ENCODE assay signal across 8 mouse cellular contexts in genomic region chr19:4100718-4101261, GRCm38 (mm10). TPM values are rescaled to one million over a fixed set of nuclear protein-coding genes. Genes with fewer than 3 reads are reported as not detected.
DNase-seq lines count a peak whose midpoint lies in the region; ATAC-seq and TF ChIP-seq lines count a peak whose summit lies in the region.

No protein-coding gene starts in this region.

- no peak overlapping the region for H3K27ac ChIP-seq in ES-Bruce4 (ENCODE audit: insufficient read depth, low read length)
- no peak overlapping the region for H3K27ac ChIP-seq in heart, embryonic 15.5 days
- H3K27ac ChIP-seq in midbrain, embryonic 13.5 days: peak overlapping the region; percentile 63
- no peak overlapping the region for H3K27ac ChIP-seq in stomach, embryonic 15.5 days

- TF ChIP-seq POLR2A in ES-Bruce4 (IDR thresholded peaks at IDR 0.05; ENCODE audit: insufficient read depth, low read length): no peak

- TF ChIP-seq EP300 in ES-Bruce4 (IDR thresholded peaks at IDR 0.05; ENCODE audit: insufficient read depth, low read depth, low read length): no peak

- ATAC-seq in heart, embryonic 15.5 days (replicated peaks; ENCODE audit: insufficient number of reproducible peaks, insufficient read depth, low FRiP score, low read depth): no peak
- ATAC-seq in midbrain, embryonic 13.5 days: peak; percentile 9
- no peak for ATAC-seq in stomach, embryonic 15.5 days (ENCODE audit: insufficient read depth, low FRiP score, low read depth)

- H3K36me3 ChIP-seq in ES-Bruce4 (ENCODE audit: control insufficient read depth, insufficient read depth, low read length, poor library complexity, severe bottlenecking): no peaks in the 10 kb centered on the region
- peaks cover 18% of the 10 kb centered on the region; the same call in 1 of the 2 replicates for H3K36me3 ChIP-seq in heart, embryonic 15.5 days
- peaks cover 23% of the 10 kb centered on the region for H3K36me3 ChIP-seq in midbrain, embryonic 13.5 days
- no peaks in the 10 kb centered on the region; the same call in 1 of the 2 replicates for H3K36me3 ChIP-seq in stomach, embryonic 15.5 days

- TF ChIP-seq CTCF in ES-Bruce4 (IDR thresholded peaks at IDR 0.05; ENCODE audit: low read depth, low read length): no peak

- H3K27me3 ChIP-seq in ES-Bruce4 (ENCODE audit: control insufficient read depth, insufficient read depth, low read length, poor library complexity, severe bottlenecking): no peaks in the 10 kb centered on the region
- H3K27me3 ChIP-seq in heart, embryonic 15.5 days: peaks cover 20% of the 10 kb centered on the region
- H3K27me3 ChIP-seq in midbrain, embryonic 13.5 days: peaks cover 11% of the 10 kb centered on the region
- peaks cover 11% of the 10 kb centered on the region; the same call in 1 of the 2 replicates for H3K27me3 ChIP-seq in stomach, embryonic 15.5 days (replicated peaks)

- H3K4me3 ChIP-seq in ES-Bruce4 (ENCODE audit: low read depth, low read length): peak overlapping the region; percentile 62
- peak overlapping the region; percentile 66 for H3K4me3 ChIP-seq in heart, embryonic 15.5 days
- peak overlapping the region; percentile 57 for H3K4me3 ChIP-seq in midbrain, embryonic 13.5 days (replicated peaks)
- peak overlapping the region; percentile 48 for H3K4me3 ChIP-seq in stomach, embryonic 15.5 days (replicated peaks)

- peak overlapping the region; percentile 32 for H3K9ac ChIP-seq in ES-Bruce4 (ENCODE audit: low read depth, poor library complexity, severe bottlenecking)
- peak overlapping the region; percentile 67 for H3K9ac ChIP-seq in heart, embryonic 15.5 days
- peak overlapping the region; percentile 77 for H3K9ac ChIP-seq in midbrain, embryonic 13.5 days (replicated peaks)
- peak overlapping the region; percentile 32; the same call in 1 of the 2 replicates for H3K9ac ChIP-seq in stomach, embryonic 15.5 days

- peak overlapping the region; percentile 85 for H3K4me2 ChIP-seq in heart, embryonic 15.5 days
- H3K4me2 ChIP-seq in midbrain, embryonic 13.5 days (replicated peaks): peak overlapping the region; percentile 76
- H3K4me2 ChIP-seq in stomach, embryonic 15.5 days: peak overlapping the region; percentile 88

- peak; percentile 39 for DNase-seq in 3T3-L1 (ENCODE audit: low read depth, low spot score)
- DNase-seq in cerebellum, postnatal 14 days: peak; percentile 87 to 89
- peak; percentile 72 to 78 for DNase-seq in left cerebral cortex, adult 18-20 months (ENCODE audit: low spot score in 2 of 2)
- DNase-seq in c-Kit-positive CD71-positive TER-119-positive erythroid progenitor cells, embryonic 14.5 days (ENCODE audit: low spot score): no peak

- peaks cover 2% of the 10 kb centered on the region for H3K4me1 ChIP-seq in ES-Bruce4 (ENCODE audit: control insufficient read depth, insufficient read depth, low read length)
- peaks cover 41% of the 10 kb centered on the region for H3K4me1 ChIP-seq in heart, embryonic 15.5 days (replicated peaks)
- H3K4me1 ChIP-seq in midbrain, embryonic 13.5 days (replicated peaks): peaks cover 57% of the 10 kb centered on the region
- peaks cover 35% of the 10 kb centered on the region for H3K4me1 ChIP-seq in stomach, embryonic 15.5 days

- WGBS in heart, embryonic 15.5 days: 1% methylated on average over 51 of the region's 52 CpGs
- WGBS in midbrain, embryonic 13.5 days: under 1% methylated on average over 52 of the region's 52 CpGs
- WGBS in stomach, embryonic 15.5 days: 2% methylated on average over 51 of the region's 52 CpGs

- H3K9me3 ChIP-seq in ES-Bruce4 (replicated peaks; ENCODE audit: control insufficient read depth, insufficient read depth, low read length, poor library complexity, severe bottlenecking): no peaks in the 10 kb centered on the region
- H3K9me3 ChIP-seq in heart, embryonic 15.5 days (replicated peaks): no peaks in the 10 kb centered on the region
- no peaks in the 10 kb centered on the region for H3K9me3 ChIP-seq in midbrain, embryonic 13.5 days
- no peaks in the 10 kb centered on the region for H3K9me3 ChIP-seq in stomach, embryonic 15.5 days

RNA-seq across cellular contexts. Expression of gene Pitpnm1, which starts 1.0 kb away (rescaled TPM):
- polyA plus RNA-seq in ES-Bruce4 (2011; ENCODE audit: insufficient read depth, insufficient read length, low read depth, missing spikeins): 9.8 and 11.2 TPM in 2 replicates
- 17.2 and 26.5 TPM in 2 replicates for polyA plus RNA-seq in heart, embryonic 15.5 days (2015; fragmentation: Nextera tagmentation; extraction: Ambion mirVana)
- 100 to 1,000 TPM; 210 to 214 TPM for total RNA-seq in left cerebral cortex, adult 18-20 months (2021)
- 45.0 and 45.9 TPM in 2 replicates for polyA plus RNA-seq in midbrain, embryonic 13.5 days (2015; fragmentation: Nextera tagmentation; extraction: Ambion mirVana)
- polyA plus RNA-seq in stomach, embryonic 15.5 days (2015; fragmentation: Nextera tagmentation; extraction: Ambion mirVana): 12.9 and 16.2 TPM in 2 replicates

RNA-seq across cellular contexts. Expression of gene Cdk2ap2, which starts 3.8 kb away (rescaled TPM):
- polyA plus RNA-seq in ES-Bruce4 (2011; ENCODE audit: insufficient read depth, insufficient read length, low read depth, missing spikeins): 26.9 and 32.5 TPM in 2 replicates
- polyA plus RNA-seq in heart, embryonic 15.5 days (2015; fragmentation: Nextera tagmentation; extraction: Ambion mirVana): 63.6 and 81.7 TPM in 2 replicates
- total RNA-seq in left cerebral cortex, adult 18-20 months (2021): 10 to 100 TPM; 33.6 to 37.3 TPM
- polyA plus RNA-seq in midbrain, embryonic 13.5 days (2015; fragmentation: Nextera tagmentation; extraction: Ambion mirVana): 78.7 and 82.1 TPM in 2 replicates
- 121 and 130 TPM in 2 replicates for polyA plus RNA-seq in stomach, embryonic 15.5 days (2015; fragmentation: Nextera tagmentation; extraction: Ambion mirVana)

RNA-seq across cellular contexts. Expression of gene Cabp2, which starts 19.4 kb away (rescaled TPM):
- polyA plus RNA-seq in ES-Bruce4 (2011; ENCODE audit: insufficient read depth, insufficient read length, low read depth, missing spikeins): not detected in 2 replicates
- polyA plus RNA-seq in heart, embryonic 15.5 days (2015; fragmentation: Nextera tagmentation; extraction: Ambion mirVana): not detected in 2 replicates
- not detected for total RNA-seq in left cerebral cortex, adult 18-20 months (2021)
- not detected in 2 replicates for polyA plus RNA-seq in midbrain, embryonic 13.5 days (2015; fragmentation: Nextera tagmentation; extraction: Ambion mirVana)
- polyA plus RNA-seq in stomach, embryonic 15.5 days (2015; fragmentation: Nextera tagmentation; extraction: Ambion mirVana): 3.1 and 3.6 TPM in 2 replicates

RNA-seq across cellular contexts. Expression of gene Aip, which starts 24.9 kb away (rescaled TPM):
- 43.8 and 51.3 TPM in 2 replicates for polyA plus RNA-seq in ES-Bruce4 (2011; ENCODE audit: insufficient read depth, insufficient read length, low read depth, missing spikeins)
- polyA plus RNA-seq in heart, embryonic 15.5 days (2015; fragmentation: Nextera tagmentation; extraction: Ambion mirVana): 78.1 and 92.5 TPM in 2 replicates
- 100 to 1,000 TPM; 121 to 126 TPM for total RNA-seq in left cerebral cortex, adult 18-20 months (2021)
- 79.8 and 80.9 TPM in 2 replicates for polyA plus RNA-seq in midbrain, embryonic 13.5 days (2015; fragmentation: Nextera tagmentation; extraction: Ambion mirVana)
- polyA plus RNA-seq in stomach, embryonic 15.5 days (2015; fragmentation: Nextera tagmentation; extraction: Ambion mirVana): 79.0 and 91.0 TPM in 2 replicates

RNA-seq across cellular contexts. Expression of gene Gpr152, which starts 38.8 kb away (rescaled TPM):
- not detected in 2 replicates for polyA plus RNA-seq in ES-Bruce4 (2011; ENCODE audit: insufficient read depth, insufficient read length, low read depth, missing spikeins)
- polyA plus RNA-seq in heart, embryonic 15.5 days (2015; fragmentation: Nextera tagmentation; extraction: Ambion mirVana): 0.04 TPM in 1 of 2 replicates, not detected in the other
- total RNA-seq in left cerebral cortex, adult 18-20 months (2021): under 1 TPM; 0.12 TPM
- polyA plus RNA-seq in midbrain, embryonic 13.5 days (2015; fragmentation: Nextera tagmentation; extraction: Ambion mirVana): 0.05 and 0.08 TPM in 2 replicates
- not detected in 2 replicates for polyA plus RNA-seq in stomach, embryonic 15.5 days (2015; fragmentation: Nextera tagmentation; extraction: Ambion mirVana)
